In genomic region chr8:6582732-6583131, GRCm38 (mm10) we compare ENCODE assay signal across 20 mouse cellular contexts.
"Had no signal": no experiment of that assay in that cellular context is flagged by ENCODE, and none has a peak within 500 bp of the region (broad histone marks: within the 10 kb centered on the region; RNA-seq: fewer than 3 reads in every experiment).

No protein-coding gene starts in this region.

- DNase-seq: cerebellum, adult 9-10 months; cerebellum, adult 9-11 months; cerebellum, postnatal 10 days; cerebellum, postnatal 14 days; cerebellum, postnatal 25 days; cerebellum, postnatal 36 days; embryo, embryonic 11 days; forebrain, postnatal 0 days; gastrocnemius, adult 2 months; gastrocnemius, postnatal 10 days; gastrocnemius, postnatal 14 days; gastrocnemius, postnatal 25 days; gastrocnemius, postnatal 36 days; heart, adult 11 months; heart, adult 18-20 months; heart, adult 2 months had no signal

- ATAC-seq: forebrain, embryonic 13.5 days; forebrain, embryonic 14.5 days; forebrain, embryonic 15.5 days; forebrain, embryonic 16.5 days; forebrain, postnatal 0 days had no signal
